Mouse (Mus musculus): ENCODE data around the gene Ccnd2. TPM values are rescaled to one million over a fixed set of nuclear protein-coding genes. Genes with fewer than 3 reads are reported as not detected.

The Ccnd2 gene
- polyA plus RNA-seq, 1 experiment from 2014 or later = 275 TPM

- Histone ChIP-seq H3K36me3 (ENCODE audit: control insufficient read depth, insufficient read depth, low read length) (peaks cover 7% of the 10 kb centered on the region; the same call in 1 of the 2 replicates), H3K9ac (ENCODE audit: low read depth, low read length) (no peak overlapping the region), H3K4me1 (replicated peaks; ENCODE audit: control insufficient read depth, insufficient read depth, low read length) (peaks cover 29% of the 10 kb centered on the region), H3K4me3 (ENCODE audit: low read depth, low read length) (no peak overlapping the region), H3K4me2 (no peak overlapping the region), H3K27ac (ENCODE audit: low read depth, low read length) (no peak overlapping the region), H3K9me3 (ENCODE audit: control insufficient read depth, low read length) (no peaks in the 10 kb centered on the region), H3K27me3 (replicated peaks; ENCODE audit: control insufficient read depth, insufficient read depth, low read length) (0 out of 2 replicates have a peak, but pooled peaks cover 3% of the 10 kb centered on the region)
- WGBS = 70% methylated on average over 7 of the region's 7 CpGs
- DNase-seq (ENCODE audit: low spot score) (no peak), ATAC-seq (replicated peaks; ENCODE audit: low FRiP score) (no peak)
These were observed 8.3 kb downstream of the Ccnd2 start for GRCm38 (mm10) chr6:127143576-127144288.

- no peak overlapping the region for H3K27ac ChIP-seq (ENCODE audit: low read depth, low read length)
- ATAC-seq (replicated peaks; ENCODE audit: low FRiP score) = no peak
- no peak overlapping the region for H3K4me3 ChIP-seq (ENCODE audit: low read depth, low read length)
- H3K4me2 ChIP-seq = no peak overlapping the region
- H3K9me3 ChIP-seq (ENCODE audit: control insufficient read depth, low read length) = no peaks in the 10 kb centered on the region
- H3K36me3 ChIP-seq (ENCODE audit: control insufficient read depth, insufficient read depth, low read length) = peaks cover 11% of the 10 kb centered on the region; the same call in 1 of the 2 replicates
- DNase-seq (ENCODE audit: low spot score) = no peak
- 58% methylated on average over 10 of the region's 10 CpGs for WGBS
- H3K4me1 ChIP-seq (replicated peaks; ENCODE audit: control insufficient read depth, insufficient read depth, low read length) = peaks cover 29% of the 10 kb centered on the region
- no peaks in the 10 kb centered on the region for H3K27me3 ChIP-seq (replicated peaks; ENCODE audit: control insufficient read depth, insufficient read depth, low read length)
- no peak overlapping the region for H3K9ac ChIP-seq (ENCODE audit: low read depth, low read length)
These were observed 8.9 kb downstream of the Ccnd2 start for GRCm38 (mm10) chr6:127143124-127143520.

GRCm38 (mm10) chr6:127142154-127143123, 9.6 kb downstream of the Ccnd2 start:
- no peak overlapping the region for H3K27ac ChIP-seq (ENCODE audit: low read depth, low read length)
- peak; percentile 50; the same call in 1 of the 2 replicates for ATAC-seq (replicated peaks; ENCODE audit: low FRiP score)
- H3K4me3 ChIP-seq (ENCODE audit: low read depth, low read length) = no peak overlapping the region
- DNase-seq (ENCODE audit: low spot score) = no peak
- no peaks in the 10 kb centered on the region for H3K27me3 ChIP-seq (replicated peaks; ENCODE audit: control insufficient read depth, insufficient read depth, low read length)
- H3K9me3 ChIP-seq (ENCODE audit: control insufficient read depth, low read length) = no peaks in the 10 kb centered on the region
- H3K4me1 ChIP-seq (replicated peaks; ENCODE audit: control insufficient read depth, insufficient read depth, low read length) = peaks cover 25% of the 10 kb centered on the region
- H3K4me2 ChIP-seq = peak overlapping the region; percentile 55
- H3K9ac ChIP-seq (ENCODE audit: low read depth, low read length) = no peak overlapping the region
- WGBS = 18% methylated on average over 9 of the region's 10 CpGs
- peaks cover 13% of the 10 kb centered on the region; the same call in 1 of the 2 replicates for H3K36me3 ChIP-seq (ENCODE audit: control insufficient read depth, insufficient read depth, low read length)

- Histone ChIP-seq H3K9ac (ENCODE audit: low read depth, low read length) (no peak overlapping the region), H3K27ac (ENCODE audit: low read depth, low read length) (no peak overlapping the region), H3K27me3 (replicated peaks; ENCODE audit: control insufficient read depth, insufficient read depth, low read length) (no peaks in the 10 kb centered on the region), H3K36me3 (ENCODE audit: control insufficient read depth, insufficient read depth, low read length) (peaks cover 17% of the 10 kb centered on the region; the same call in 1 of the 2 replicates), H3K4me1 (replicated peaks; ENCODE audit: control insufficient read depth, insufficient read depth, low read length) (peaks cover 5% of the 10 kb centered on the region; the same call in 1 of the 2 replicates), H3K4me2 (no peak overlapping the region), H3K9me3 (ENCODE audit: control insufficient read depth, low read length) (no peaks in the 10 kb centered on the region), H3K4me3 (ENCODE audit: low read depth, low read length) (no peak overlapping the region)
- no peak for DNase-seq (ENCODE audit: low spot score)
- no peak for ATAC-seq (replicated peaks; ENCODE audit: low FRiP score)
- 88% methylated on average over 11 of the region's 11 CpGs for WGBS
These were observed 13.0 kb downstream of the Ccnd2 start for GRCm38 (mm10) chr6:127138962-127139361.

- H3K36me3 ChIP-seq (ENCODE audit: control insufficient read depth, insufficient read depth, low read length) = peaks cover 21% of the 10 kb centered on the region
- no peak for DNase-seq (ENCODE audit: low spot score)
- 85% methylated on average over 16 of the region's 16 CpGs for WGBS
These were observed 18.4 kb downstream of the Ccnd2 start for GRCm38 (mm10) chr6:127133433-127134245.

GRCm38 (mm10) chr6:127132719-127133118, 19.3 kb downstream of the Ccnd2 start:
- no peak for ATAC-seq (replicated peaks; ENCODE audit: low FRiP score)
- no peaks in the 10 kb centered on the region for H3K9me3 ChIP-seq (ENCODE audit: control insufficient read depth, low read length)
- no peak overlapping the region for H3K9ac ChIP-seq (ENCODE audit: low read depth, low read length)
- H3K4me1 ChIP-seq (replicated peaks; ENCODE audit: control insufficient read depth, insufficient read depth, low read length) = no peaks in the 10 kb centered on the region
- no peak overlapping the region for H3K4me2 ChIP-seq
- no peak for DNase-seq (ENCODE audit: low spot score)
- no peak overlapping the region for H3K27ac ChIP-seq (ENCODE audit: low read depth, low read length)
- 81% methylated on average over 3 of the region's 3 CpGs for WGBS
- H3K36me3 ChIP-seq (ENCODE audit: control insufficient read depth, insufficient read depth, low read length) = peaks cover 14% of the 10 kb centered on the region
- H3K4me3 ChIP-seq (ENCODE audit: low read depth, low read length) = no peak overlapping the region
- H3K27me3 ChIP-seq (replicated peaks; ENCODE audit: control insufficient read depth, insufficient read depth, low read length) = no peaks in the 10 kb centered on the region

More at GRCm38 (mm10) chr6:127133433-127134245, 18.4 kb downstream of the Ccnd2 start:
- Histone ChIP-seq H3K4me1 (replicated peaks; ENCODE audit: control insufficient read depth, insufficient read depth, low read length) (no peaks in the 10 kb centered on the region), H3K4me2 (no peak overlapping the region), H3K4me3 (ENCODE audit: low read depth, low read length) (no peak overlapping the region), H3K27ac (ENCODE audit: low read depth, low read length) (no peak overlapping the region), H3K9me3 (ENCODE audit: control insufficient read depth, low read length) (no peaks in the 10 kb centered on the region), H3K9ac (ENCODE audit: low read depth, low read length) (no peak overlapping the region), H3K27me3 (replicated peaks; ENCODE audit: control insufficient read depth, insufficient read depth, low read length) (no peaks in the 10 kb centered on the region)
- no peak for ATAC-seq (replicated peaks; ENCODE audit: low FRiP score)

GRCm38 (mm10) chr6:127131946-127132345, 20.0 kb downstream of the Ccnd2 start:
- 83% methylated on average over 3 of the region's 3 CpGs for WGBS
- Histone ChIP-seq H3K27me3 (replicated peaks; ENCODE audit: control insufficient read depth, insufficient read depth, low read length) (no peaks in the 10 kb centered on the region), H3K36me3 (ENCODE audit: control insufficient read depth, insufficient read depth, low read length) (peaks cover 13% of the 10 kb centered on the region), H3K27ac (ENCODE audit: low read depth, low read length) (no peak overlapping the region), H3K9me3 (ENCODE audit: control insufficient read depth, low read length) (no peaks in the 10 kb centered on the region), H3K4me1 (replicated peaks; ENCODE audit: control insufficient read depth, insufficient read depth, low read length) (no peaks in the 10 kb centered on the region), H3K4me2 (no peak overlapping the region), H3K4me3 (ENCODE audit: low read depth, low read length) (no peak overlapping the region), H3K9ac (ENCODE audit: low read depth, low read length) (no peak overlapping the region)
- ATAC-seq (replicated peaks; ENCODE audit: low FRiP score) = no peak
- no peak for DNase-seq (ENCODE audit: low spot score)

GRCm38 (mm10) chr6:127130377-127130776, 21.6 kb downstream of the Ccnd2 start:
- WGBS = 82% methylated on average over 13 of the region's 13 CpGs
- Histone ChIP-seq H3K27ac (ENCODE audit: low read depth, low read length) (no peak overlapping the region), H3K27me3 (replicated peaks; ENCODE audit: control insufficient read depth, insufficient read depth, low read length) (no peaks in the 10 kb centered on the region)

More at GRCm38 (mm10) chr6:127130377-127130776, 21.6 kb downstream of the Ccnd2 start:
- Histone ChIP-seq H3K9ac (ENCODE audit: low read depth, low read length) (no peak overlapping the region), H3K4me1 (replicated peaks; ENCODE audit: control insufficient read depth, insufficient read depth, low read length) (no peaks in the 10 kb centered on the region), H3K4me3 (ENCODE audit: low read depth, low read length) (no peak overlapping the region), H3K36me3 (ENCODE audit: control insufficient read depth, insufficient read depth, low read length) (peaks cover 14% of the 10 kb centered on the region), H3K9me3 (ENCODE audit: control insufficient read depth, low read length) (no peaks in the 10 kb centered on the region), H3K4me2 (no peak overlapping the region)
- ATAC-seq (replicated peaks; ENCODE audit: low FRiP score) = no peak
- no peak for DNase-seq (ENCODE audit: low spot score)
